Mouse (Mus musculus) stomach, embryonic 15.5 days (tissue): ENCODE results near the gene Got1. TPM values are rescaled to one million over a fixed set of nuclear protein-coding genes. Genes with fewer than 3 reads are reported as not detected.

Experiments used
- ATAC-seq: fragments of 200-750 bp; cut with Nextera tagmentation; 2 replicates; pipeline ENCODE4 v1.8.0; 2017; ENCODE audit warnings: low read depth, moderate number of reproducible peaks, moderate TSS enrichment; ENCODE audit not compliant: insufficient read depth, low FRiP score
- H3K27ac ChIP-seq: fragments of 300-500 bp; sonication (generic); 2 replicates; pipeline ENCODE4 v1.5.1; 2015; ENCODE audit warnings: mild to moderate bottlenecking, inconsistent platforms
- H3K27me3 ChIP-seq: fragments of 300-500 bp; sonication (generic); replicated peaks from 2 replicates; pipeline ENCODE4 v1.6.1; 2015; ENCODE audit warnings: inconsistent platforms
- H3K36me3 ChIP-seq: fragments of 300-500 bp; sonication (generic); 2 replicates; pipeline ENCODE4 v1.6.1; 2015; ENCODE audit warnings: inconsistent platforms
- H3K4me1 ChIP-seq: fragments of 300-500 bp; sonication (generic); 2 replicates; pipeline ENCODE4 v1.6.1; 2015; ENCODE audit warnings: inconsistent platforms
- H3K4me2 ChIP-seq: fragments of 300-500 bp; sonication (generic); 2 replicates; pipeline ENCODE4 v1.6.1; 2015; ENCODE audit warnings: mild to moderate bottlenecking, inconsistent platforms
- H3K4me3 ChIP-seq: fragments of 300-500 bp; sonication (generic); replicated peaks from 2 replicates; pipeline ENCODE4 v1.5.1; 2015; ENCODE audit warnings: inconsistent platforms
- H3K9ac ChIP-seq: fragments of 300-500 bp; sonication (generic); 2 replicates; pipeline ENCODE4 v1.6.1; 2015; ENCODE audit warnings: inconsistent platforms
- H3K9me3 ChIP-seq: fragments of 300-500 bp; sonication (generic); 2 replicates; pipeline ENCODE4 v1.6.1; 2016; ENCODE audit warnings: inconsistent platforms
- WGBS: fragments of 180-500 bp; shearing (Covaris S2); methylation state at CpG from one replicate; pipeline ENCODE4 v1.1.7; 2015; 5-methylcytosine and 5-hydroxymethylcytosine counted together
- polyA plus RNA-seq: library from polyadenylated mRNA; unstranded; fragments of >200 nt; fragmentation: Nextera tagmentation; extraction: Ambion mirVana; gene quantifications from 2 replicates; pipeline ENCODE4 v1.2.1, GENCODE M21; 2015

Gene Got1
- polyA plus RNA-seq, 1 experiment from 2014 or later = 33.7 TPM

- Histone ChIP-seq H3K36me3 (no peaks in the 10 kb centered on the region), H3K9ac (no peak overlapping the region), H3K9me3 (no peaks in the 10 kb centered on the region), H3K4me1 (0 out of 2 replicates have a peak, but pooled peaks cover 8% of the 10 kb centered on the region), H3K27me3 (peaks cover 13% of the 10 kb centered on the region; the same call in 1 of the 2 replicates), H3K4me2 (peak overlapping the region; percentile 21), H3K27ac (peak overlapping the region; percentile 13; the same call in 1 of the 2 replicates), H3K4me3 (no peak overlapping the region)
- peak; percentile 53; the same call in 1 of the 2 replicates for ATAC-seq
- WGBS = 7% methylated on average over 19 of the region's 19 CpGs
Observed at GRCm38 (mm10) chr19:43546337-43547117, 22.1 kb upstream of the Got1 start.

- H3K9me3 ChIP-seq = no peaks in the 10 kb centered on the region
- H3K36me3 ChIP-seq = no peaks in the 10 kb centered on the region
- WGBS = 90% methylated on average over 3 of the region's 3 CpGs
- no peaks in the 10 kb centered on the region for H3K4me1 ChIP-seq
- no peaks in the 10 kb centered on the region for H3K27me3 ChIP-seq
- no peak overlapping the region for H3K4me2 ChIP-seq
- no peak overlapping the region for H3K9ac ChIP-seq
- H3K27ac ChIP-seq = no peak overlapping the region
- no peak for ATAC-seq
- H3K4me3 ChIP-seq = no peak overlapping the region
Observed at GRCm38 (mm10) chr19:43535372-43535771, 11.0 kb upstream of the Got1 start.

DNA sequence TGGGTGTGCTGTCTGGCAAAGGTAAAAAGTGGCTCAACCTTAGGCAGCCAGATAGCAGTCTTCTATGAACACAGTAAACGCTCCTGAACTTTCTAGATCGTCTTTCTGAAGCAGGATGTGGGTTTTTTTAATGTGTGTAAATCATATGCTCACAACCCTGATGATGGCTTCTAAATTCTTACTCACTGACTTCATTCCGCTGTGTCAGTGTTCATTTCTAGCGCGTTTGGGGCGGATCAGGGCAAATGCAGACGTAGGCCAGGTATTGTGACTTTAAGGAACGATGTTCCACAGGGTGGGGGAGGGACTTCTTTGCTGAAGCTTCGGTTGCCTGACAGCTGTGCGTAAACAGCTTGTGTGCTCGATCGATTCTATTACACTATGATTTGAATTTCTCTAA lies 6.5 kb upstream of the Got1 start:
- Histone ChIP-seq H3K27ac (no peak overlapping the region), H3K4me2 (no peak overlapping the region), H3K36me3 (no peaks in the 10 kb centered on the region), H3K4me1 (no peaks in the 10 kb centered on the region), H3K27me3 (no peaks in the 10 kb centered on the region), H3K9me3 (no peaks in the 10 kb centered on the region), H3K4me3 (no peak overlapping the region), H3K9ac (no peak overlapping the region)
- WGBS = 23% methylated on average over 12 of the region's 12 CpGs
- no peak for ATAC-seq

- Histone ChIP-seq H3K27me3 (no peaks in the 10 kb centered on the region), H3K27ac (no peak overlapping the region), H3K4me3 (peak overlapping the region; percentile 27; the same call in 1 of the 2 replicates), H3K4me2 (peak overlapping the region; percentile 58), H3K9ac (no peak overlapping the region), H3K36me3 (no peaks in the 10 kb centered on the region), H3K9me3 (no peaks in the 10 kb centered on the region), H3K4me1 (0 out of 2 replicates have a peak, but pooled peaks cover 3% of the 10 kb centered on the region)
- 1% methylated on average over 13 of the region's 13 CpGs for WGBS
- peak; percentile 79 for ATAC-seq
Observed at GRCm38 (mm10) chr19:43530197-43530770, 5.9 kb upstream of the Got1 start.

DNA sequence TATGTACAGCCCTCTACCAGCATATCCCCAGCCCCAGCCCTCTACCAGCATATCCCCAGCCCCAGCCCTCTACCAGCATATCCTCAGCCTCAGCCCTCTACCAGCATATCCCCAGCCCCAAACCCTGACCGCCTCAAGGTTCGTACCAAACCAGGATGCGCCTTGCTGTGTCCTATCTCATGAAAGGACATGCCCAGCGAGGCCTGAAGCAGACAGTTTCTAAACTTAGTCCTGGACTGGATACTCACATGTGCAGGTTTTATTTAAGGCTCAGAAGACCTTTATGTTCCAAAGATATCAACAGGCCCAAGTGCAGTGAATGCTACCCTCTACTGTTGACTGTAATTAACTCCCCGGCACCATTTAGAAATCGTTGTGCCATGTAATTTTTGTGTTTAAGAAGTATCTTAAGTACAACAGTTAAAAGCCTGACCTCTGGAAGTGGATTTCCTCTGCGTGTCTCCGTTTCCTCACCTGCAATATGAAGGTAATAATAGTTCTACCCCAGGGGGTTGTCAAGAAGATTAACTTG lies 3.7 kb upstream of the Got1 start:
- Histone ChIP-seq H3K36me3 (no peaks in the 10 kb centered on the region), H3K4me1 (peaks cover 14% of the 10 kb centered on the region; the same call in 1 of the 2 replicates), H3K9me3 (no peaks in the 10 kb centered on the region), H3K9ac (no peak overlapping the region), H3K4me2 (no peak overlapping the region), H3K27me3 (no peaks in the 10 kb centered on the region), H3K4me3 (no peak overlapping the region), H3K27ac (no peak overlapping the region)
- 89% methylated on average over 8 of the region's 8 CpGs for WGBS
- no peak for ATAC-seq

- Histone ChIP-seq H3K4me1 (peaks cover 14% of the 10 kb centered on the region; the same call in 1 of the 2 replicates), H3K4me3 (no peak overlapping the region), H3K4me2 (no peak overlapping the region), H3K9ac (no peak overlapping the region), H3K9me3 (no peaks in the 10 kb centered on the region), H3K27ac (no peak overlapping the region), H3K36me3 (no peaks in the 10 kb centered on the region), H3K27me3 (no peaks in the 10 kb centered on the region)
- no peak for ATAC-seq
- 11% methylated on average over 11 of the region's 11 CpGs for WGBS
Observed at GRCm38 (mm10) chr19:43527131-43527530, 2.7 kb upstream of the Got1 start.

DNA sequence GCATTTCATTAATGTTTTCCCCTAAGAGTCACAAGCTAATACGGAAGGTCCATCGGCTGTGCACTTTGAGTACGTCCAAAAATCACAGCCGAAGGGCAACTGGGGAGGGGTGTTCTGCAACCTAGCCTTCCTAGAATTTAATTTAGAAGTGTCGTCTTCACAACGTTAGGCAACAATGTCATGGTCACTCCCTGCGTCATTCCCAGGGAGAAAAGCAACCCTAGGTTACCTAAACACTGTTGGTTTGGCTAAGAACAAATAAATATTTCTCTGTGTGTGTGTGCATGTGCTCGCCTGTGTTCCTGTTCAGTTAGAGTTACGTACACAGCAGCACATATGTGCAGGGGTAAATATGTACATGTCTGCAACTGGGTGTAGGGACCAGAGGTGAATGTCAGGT lies 1.6 kb upstream of the Got1 start:
- Histone ChIP-seq H3K9ac (no peak overlapping the region), H3K4me3 (no peak overlapping the region), H3K9me3 (no peaks in the 10 kb centered on the region), H3K27me3 (no peaks in the 10 kb centered on the region), H3K4me1 (peaks cover 14% of the 10 kb centered on the region; the same call in 1 of the 2 replicates), H3K27ac (no peak overlapping the region), H3K36me3 (no peaks in the 10 kb centered on the region), H3K4me2 (no peak overlapping the region)
- no peak for ATAC-seq
- 86% methylated on average over 9 of the region's 9 CpGs for WGBS

DNA sequence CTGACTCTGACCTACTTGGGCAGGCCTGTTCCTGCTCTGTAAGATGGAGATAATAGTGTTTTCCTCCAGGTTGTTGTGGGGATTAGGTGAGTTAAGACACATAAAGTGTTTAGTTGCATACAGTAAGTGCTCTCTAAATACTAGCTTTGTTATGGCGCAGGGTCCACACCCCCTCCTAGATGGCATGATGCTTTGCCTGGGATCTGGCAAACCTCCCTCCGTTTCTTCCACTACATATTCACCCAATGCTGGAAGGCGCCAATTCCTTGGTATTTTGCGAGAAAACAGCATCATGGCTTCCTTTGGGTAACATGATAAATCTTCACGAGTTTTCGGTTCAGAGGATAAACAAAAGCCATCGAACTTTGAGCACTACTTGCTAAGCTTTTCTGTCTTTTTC lies 1.2 kb upstream of the Got1 start:
- Histone ChIP-seq H3K27me3 (no peaks in the 10 kb centered on the region), H3K4me1 (peaks cover 14% of the 10 kb centered on the region; the same call in 1 of the 2 replicates), H3K4me3 (no peak overlapping the region), H3K4me2 (peak overlapping the region; percentile 75; the same call in 1 of the 2 replicates), H3K9me3 (no peaks in the 10 kb centered on the region), H3K9ac (no peak overlapping the region), H3K36me3 (no peaks in the 10 kb centered on the region), H3K27ac (no peak overlapping the region)
- no peak for ATAC-seq
- 83% methylated on average over 7 of the region's 7 CpGs for WGBS

GRCm38 (mm10) chr19:43525104-43525482 lies 688 bp upstream of the Got1 start:
- no peak overlapping the region for H3K27ac ChIP-seq
- no peaks in the 10 kb centered on the region for H3K9me3 ChIP-seq
- peak overlapping the region; percentile 73 for H3K4me3 ChIP-seq
- no peaks in the 10 kb centered on the region for H3K36me3 ChIP-seq
- ATAC-seq = no peak
- H3K4me1 ChIP-seq = peaks cover 16% of the 10 kb centered on the region; the same call in 1 of the 2 replicates
- peak overlapping the region; percentile 52; the same call in 1 of the 2 replicates for H3K9ac ChIP-seq
- H3K27me3 ChIP-seq = no peaks in the 10 kb centered on the region
- 16% methylated on average over 10 of the region's 10 CpGs for WGBS
- peak overlapping the region; percentile 75 for H3K4me2 ChIP-seq

- Histone ChIP-seq H3K27me3 (no peaks in the 10 kb centered on the region), H3K36me3 (no peaks in the 10 kb centered on the region), H3K27ac (no peak overlapping the region), H3K4me3 (peak overlapping the region; percentile 73), H3K4me1 (peaks cover 16% of the 10 kb centered on the region; the same call in 1 of the 2 replicates), H3K9ac (peak overlapping the region; percentile 1; the same call in 1 of the 2 replicates), H3K9me3 (no peaks in the 10 kb centered on the region), H3K4me2 (peak overlapping the region; percentile 75)
- 5% methylated on average over 12 of the region's 12 CpGs for WGBS
- no peak for ATAC-seq
Observed at GRCm38 (mm10) chr19:43523551-43523950, 854 bp downstream of the Got1 start.

GRCm38 (mm10) chr19:43521996-43522395 lies 2.4 kb downstream of the Got1 start:
- no peak overlapping the region for H3K4me2 ChIP-seq
- WGBS = 90% methylated on average over 9 of the region's 9 CpGs
- no peaks in the 10 kb centered on the region for H3K9me3 ChIP-seq
- no peaks in the 10 kb centered on the region for H3K27me3 ChIP-seq
- H3K4me3 ChIP-seq = no peak overlapping the region
- H3K9ac ChIP-seq = no peak overlapping the region
- peaks cover 16% of the 10 kb centered on the region; the same call in 1 of the 2 replicates for H3K4me1 ChIP-seq
- no peaks in the 10 kb centered on the region for H3K36me3 ChIP-seq
- no peak overlapping the region for H3K27ac ChIP-seq
- ATAC-seq = no peak

GRCm38 (mm10) chr19:43521362-43521761 lies 3.0 kb downstream of the Got1 start:
- 52% methylated on average over 8 of the region's 8 CpGs for WGBS
- H3K9ac ChIP-seq = no peak overlapping the region
- H3K4me3 ChIP-seq = no peak overlapping the region
- no peak overlapping the region for H3K4me2 ChIP-seq
- ATAC-seq = no peak
- peaks cover 16% of the 10 kb centered on the region; the same call in 1 of the 2 replicates for H3K4me1 ChIP-seq
- no peaks in the 10 kb centered on the region for H3K9me3 ChIP-seq
- no peaks in the 10 kb centered on the region for H3K27me3 ChIP-seq
- H3K36me3 ChIP-seq = no peaks in the 10 kb centered on the region
- H3K27ac ChIP-seq = no peak overlapping the region
